Mouse (Mus musculus) cerebellum, adult 9-11 months (tissue): ENCODE data around the gene P2rx1.

Source experiments
- DNase-seq: peaks from one replicate; pipeline ENCODE4 v3.0.0; 2022

P2rx1 gene

DNA sequence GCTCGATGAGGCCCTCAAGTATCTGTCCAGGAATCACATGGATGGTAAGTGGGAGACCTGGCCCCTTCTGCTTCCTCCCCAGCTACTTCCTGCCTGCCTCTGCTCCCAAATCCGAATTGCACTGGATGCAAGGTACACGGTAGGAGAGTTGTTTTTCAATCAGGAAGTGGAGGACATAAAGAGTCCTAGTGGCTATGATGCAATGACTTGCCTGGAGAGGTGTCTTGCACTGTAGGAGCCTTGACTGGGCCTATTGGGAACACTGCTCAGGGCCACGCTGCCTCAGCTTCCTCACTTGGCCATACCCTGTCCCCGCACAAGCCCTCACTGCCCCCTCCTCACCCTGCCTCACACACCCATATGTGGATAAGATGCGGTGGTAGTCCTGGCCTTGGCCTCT is 9.9 kb upstream of the P2rx1 start:
- no peak for DNase-seq

GRCm38 (mm10) chr11:72990688-72991087 is 8.2 kb upstream of the P2rx1 start:
- DNase-seq = no peak

- no peak for DNase-seq
Measured at GRCm38 (mm10) chr11:72991961-72992360, 6.9 kb upstream of the P2rx1 start.

GRCm38 (mm10) chr11:72996346-72996745 is 2.6 kb upstream of the P2rx1 start:
- no peak for DNase-seq

DNA sequence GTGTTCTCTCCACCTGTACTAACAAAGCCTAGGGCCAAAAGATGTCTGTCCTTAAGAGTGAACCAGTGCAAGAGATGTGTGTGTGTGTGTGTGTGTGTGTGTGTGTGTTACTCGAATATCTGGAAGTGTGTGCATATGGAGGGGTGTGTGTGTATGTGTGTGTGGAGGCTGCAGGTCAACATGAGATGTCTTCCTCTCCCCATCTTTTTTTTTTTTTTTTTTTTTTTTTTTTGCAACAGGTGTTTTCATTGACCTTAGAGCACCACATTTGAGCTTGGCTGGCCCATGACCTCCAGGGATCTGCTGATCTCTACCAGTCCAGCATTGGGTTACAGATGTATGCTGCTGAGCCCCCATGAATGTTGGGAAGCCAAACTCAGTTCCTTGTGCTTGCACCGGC is 2.1 kb upstream of the P2rx1 start:
- DNase-seq = no peak

GRCm38 (mm10) chr11:72997529-72998326 is 1.2 kb upstream of the P2rx1 start:
- DNase-seq = no peak

GRCm38 (mm10) chr11:73001029-73001428 is 2.1 kb downstream of the P2rx1 start:
- peak; percentile 30 for DNase-seq

DNA sequence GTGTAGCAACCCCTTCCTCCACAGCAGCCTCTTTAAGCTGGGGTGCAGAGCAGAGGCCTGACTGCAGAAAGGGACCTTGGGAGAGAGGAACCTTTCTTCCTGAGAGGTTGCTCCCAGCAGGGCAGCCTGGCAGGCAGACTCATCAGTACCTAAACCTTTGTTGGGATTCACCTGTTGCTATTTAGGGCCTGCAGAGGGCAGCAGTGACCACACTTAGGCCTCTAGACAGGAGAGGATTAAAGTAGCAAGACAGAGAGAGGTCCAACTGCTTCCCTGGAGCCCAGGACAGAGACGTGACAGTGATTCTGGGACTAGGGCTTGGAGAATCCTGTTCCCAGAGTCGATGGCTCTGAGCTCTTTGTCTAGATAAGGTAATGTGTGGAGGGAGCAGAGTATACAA is 7.5 kb downstream of the P2rx1 start:
- peak; percentile 81 for DNase-seq

- peak; percentile 34 for DNase-seq
Measured at GRCm38 (mm10) chr11:73007113-73007512, 8.2 kb downstream of the P2rx1 start.

DNA sequence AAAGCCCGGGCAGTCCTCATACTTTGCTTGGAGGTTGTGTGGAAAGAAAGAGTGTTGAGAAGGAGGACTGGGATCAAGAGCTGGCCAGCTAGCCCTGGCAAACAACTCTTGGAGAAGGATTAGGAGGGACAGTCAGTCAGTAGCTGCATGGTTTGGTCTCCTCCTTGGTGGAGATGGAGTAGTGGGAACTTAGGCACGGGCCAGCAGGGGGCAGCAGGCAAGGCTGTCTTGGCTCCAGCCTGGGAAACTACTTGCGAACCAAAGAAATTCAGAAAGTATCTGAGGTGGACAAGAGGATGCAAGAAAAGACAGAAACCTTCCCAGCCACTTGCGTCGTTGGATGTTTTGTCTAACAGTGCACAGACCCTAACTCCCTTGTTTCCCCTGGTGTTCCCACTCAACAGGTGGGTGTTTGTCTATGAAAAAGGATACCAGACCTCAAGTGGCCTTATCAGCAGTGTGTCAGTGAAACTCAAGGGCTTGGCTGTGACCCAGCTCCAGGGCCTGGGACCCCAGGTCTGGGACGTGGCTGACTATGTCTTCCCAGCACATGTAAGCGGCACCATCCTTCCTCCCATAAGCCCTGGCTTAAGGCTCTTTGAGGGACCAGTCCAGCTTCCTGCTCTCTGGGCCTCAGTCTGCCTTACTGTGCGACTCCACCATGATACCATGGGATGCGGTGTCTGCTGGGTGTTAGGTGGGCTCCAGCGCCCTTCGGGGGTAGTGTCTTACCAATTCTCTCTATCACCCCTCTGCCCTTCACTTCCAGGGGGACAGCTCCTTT is 9.0 kb downstream of the P2rx1 start:
- DNase-seq = peak; percentile 54

DNA sequence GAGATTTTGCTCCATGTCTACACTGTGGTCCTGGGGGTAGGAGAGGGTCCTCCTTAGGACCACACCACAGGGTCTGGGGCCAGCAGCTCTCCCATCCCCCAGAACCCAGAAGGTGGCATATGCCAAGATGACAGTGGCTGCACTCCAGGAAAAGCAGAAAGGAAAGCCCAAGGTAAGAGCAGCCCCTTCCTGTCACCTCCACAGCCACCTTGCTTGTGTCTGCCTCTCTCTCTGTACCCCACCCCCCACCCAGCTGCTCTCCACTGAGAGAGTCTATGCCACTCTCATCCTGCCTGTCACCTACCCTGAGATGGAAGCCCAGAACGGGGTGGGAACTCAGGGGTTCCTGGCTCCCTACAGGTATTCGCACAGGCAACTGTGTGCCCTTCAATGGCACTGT is 9.9 kb downstream of the P2rx1 start:
- peak; percentile 53 for DNase-seq

GRCm38 (mm10) chr11:73009531-73010274 is 10.8 kb downstream of the P2rx1 start:
- DNase-seq = peak; percentile 90

DNA sequence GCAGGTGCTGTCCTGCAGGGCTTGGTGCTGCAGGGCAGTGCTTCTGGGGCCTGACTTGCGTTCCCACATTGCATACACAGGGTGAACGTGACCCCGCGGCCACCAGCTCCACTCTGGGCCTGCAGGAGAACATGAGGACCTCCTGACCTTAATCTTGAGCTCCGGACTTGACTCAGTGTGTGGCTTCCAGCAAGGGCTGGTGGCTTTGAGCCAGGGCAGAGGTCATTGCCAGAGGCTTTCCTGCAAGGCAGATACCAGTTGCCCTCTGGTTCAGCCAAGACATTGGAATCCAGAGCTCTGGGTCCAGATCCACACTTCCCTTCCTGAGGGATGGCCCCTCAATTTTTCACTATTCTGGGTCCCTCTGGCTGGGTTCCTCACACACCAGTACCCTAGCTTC is 15.1 kb downstream of the P2rx1 start:
- peak; percentile 67 for DNase-seq

DNA sequence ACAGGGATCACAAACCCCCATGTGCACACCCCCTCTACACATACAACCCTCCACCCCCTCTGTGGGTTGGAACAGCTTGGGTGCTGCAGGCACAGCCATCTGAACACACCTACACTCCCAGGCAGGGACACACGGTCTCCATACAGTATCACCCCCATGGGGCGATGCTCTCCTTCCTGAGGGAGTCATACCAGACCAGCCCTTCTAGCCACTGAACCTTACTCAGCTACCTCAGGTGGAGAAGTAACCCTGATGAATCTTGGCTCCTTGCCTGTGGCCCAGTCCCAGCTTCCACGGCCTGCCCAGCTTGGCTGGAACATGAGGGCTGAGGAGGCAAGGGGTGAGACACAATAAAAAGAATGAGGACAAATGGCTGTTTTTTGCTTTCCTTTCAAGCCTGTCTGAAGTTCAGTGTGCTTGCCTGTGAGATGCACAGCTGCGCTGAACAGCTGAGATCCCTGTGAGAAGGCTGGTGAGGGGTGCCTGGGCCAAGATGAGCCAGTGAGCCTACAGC is 16.0 kb downstream of the P2rx1 start:
- peak; percentile 89 for DNase-seq

- peak; percentile 86 for DNase-seq
Measured at GRCm38 (mm10) chr11:73015391-73016102, 16.6 kb downstream of the P2rx1 start.

- no peak for DNase-seq
Measured at GRCm38 (mm10) chr11:73016103-73016420, 17.2 kb downstream of the P2rx1 start.

- peak; percentile 98 for DNase-seq
Measured at GRCm38 (mm10) chr11:73018471-73019146, 19.7 kb downstream of the P2rx1 start, which contains the start of gene Camkk1. TSS of gene Camkk1 (plus strand) at chr11:73019008.

DNA sequence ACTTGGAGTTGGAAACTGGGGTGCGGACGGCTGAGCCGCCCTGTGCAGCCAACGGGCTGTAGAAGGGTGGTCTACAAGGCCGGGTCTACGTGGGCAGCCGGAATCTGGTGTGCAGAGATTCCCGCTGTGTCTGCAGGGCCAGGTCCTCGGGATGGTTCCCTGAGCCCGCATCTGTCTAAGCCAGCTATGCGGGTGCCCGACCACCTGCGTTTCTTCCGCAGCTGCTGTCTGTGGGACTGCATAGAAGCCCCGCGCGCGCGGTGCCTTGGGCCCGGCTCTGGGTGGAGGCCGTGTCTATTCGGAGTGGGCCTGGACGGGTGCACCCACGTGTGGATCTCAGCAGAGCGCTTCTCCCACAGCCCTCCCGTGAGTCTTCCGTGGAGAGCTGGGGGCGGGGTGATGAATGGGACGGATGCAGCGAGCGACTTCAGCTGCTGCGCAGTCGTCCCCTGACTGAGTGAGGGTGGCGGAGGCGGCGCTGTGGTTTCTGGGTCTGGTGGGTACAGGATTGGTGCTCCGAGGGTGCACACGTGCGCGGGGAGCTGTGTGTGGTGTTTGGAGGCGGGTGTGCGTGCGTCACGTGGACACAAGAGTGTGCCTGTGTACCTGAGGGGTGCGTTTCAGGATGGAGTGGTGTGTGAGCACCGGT is 20.4 kb downstream of the P2rx1 start:
- DNase-seq = peak; percentile 84

- DNase-seq = peak; percentile 68
Measured at GRCm38 (mm10) chr11:73020953-73021800, 22.3 kb downstream of the P2rx1 start.

DNA sequence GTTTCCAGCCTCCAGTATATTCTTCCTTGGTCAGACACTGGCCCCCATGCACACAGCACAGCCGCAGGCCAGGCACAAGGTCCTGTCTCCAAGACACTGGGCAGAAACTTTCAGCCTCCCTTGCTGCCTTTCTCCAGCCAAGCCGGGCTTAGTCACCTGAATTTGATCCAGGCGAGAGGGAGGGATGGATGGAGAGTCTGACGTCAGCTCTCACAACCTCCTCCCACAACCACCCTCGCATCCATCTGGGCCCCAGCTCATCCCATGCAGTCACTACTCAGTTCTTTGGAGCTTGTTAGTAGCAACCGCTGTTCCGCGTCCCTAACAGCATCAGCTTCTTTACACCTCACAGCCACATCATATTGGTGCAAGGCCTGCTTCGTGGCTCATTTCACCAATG is 24.2 kb downstream of the P2rx1 start:
- peak; percentile 84 for DNase-seq

DNA sequence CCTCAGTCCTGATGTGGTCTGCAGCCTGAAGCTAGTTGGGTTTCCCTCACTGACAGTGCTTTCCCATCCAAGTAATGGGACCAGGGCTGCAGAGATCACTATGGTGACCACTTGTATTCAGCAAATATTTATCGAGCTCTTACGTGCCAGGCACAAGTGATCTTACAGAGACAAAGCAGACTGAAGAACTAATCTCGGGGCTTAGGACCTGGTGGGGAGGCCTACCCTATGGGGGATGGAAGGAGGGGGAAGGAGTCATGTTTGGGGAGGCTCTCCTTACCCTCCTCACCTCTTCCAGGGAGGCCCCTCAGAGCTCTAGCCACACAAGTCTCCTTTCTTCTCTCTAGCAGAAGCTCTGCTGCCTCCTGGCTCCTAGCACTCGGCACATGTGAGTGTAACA is 24.9 kb downstream of the P2rx1 start:
- no peak for DNase-seq
